Mouse (Mus musculus): Measurements from ENCODE around the gene Zfp146.
"Not testable (repeated sequence)": the region's sequence is repeated elsewhere in the genome, so short reads cannot be mapped to it uniquely, and the experiment has no call there.

Gene Zfp146

GRCm38 (mm10) chr7:30122188-30122530 lies 47.4 kb downstream of the Zfp146 start:
- DNase-seq (ENCODE audit: low read depth, low spot score): no peak

GRCm38 (mm10) chr7:30121308-30122187 lies 48.0 kb downstream of the Zfp146 start, which contains the start of gene Zfp382:
TSS of gene Zfp382 (plus strand) at chr7:30121942.
- peak; percentile 93 for DNase-seq (ENCODE audit: low read depth, low spot score)

- not testable (repeated sequence) for DNase-seq (ENCODE audit: low read depth, low spot score)
Measured at GRCm38 (mm10) chr7:30117935-30118334, 51.6 kb downstream of the Zfp146 start.

GRCm38 (mm10) chr7:30116076-30116475 lies 53.5 kb downstream of the Zfp146 start:
- DNase-seq (ENCODE audit: low read depth, low spot score): no peak
